Mouse (Mus musculus): ENCODE data around the gene Dach2. TPM values are rescaled to one million over a fixed set of nuclear protein-coding genes. Genes with fewer than 3 reads are reported as not detected.
"Not testable (repeated sequence)": the region's sequence is repeated elsewhere in the genome, so short reads cannot be mapped to it uniquely, and the experiment has no call there.

The Dach2 gene
- polyA plus RNA-seq (2016; fragmentation: Nextera tagmentation; extraction: Ambion mirVana) = 4.4 and 5.0 TPM in 2 replicates

DNA sequence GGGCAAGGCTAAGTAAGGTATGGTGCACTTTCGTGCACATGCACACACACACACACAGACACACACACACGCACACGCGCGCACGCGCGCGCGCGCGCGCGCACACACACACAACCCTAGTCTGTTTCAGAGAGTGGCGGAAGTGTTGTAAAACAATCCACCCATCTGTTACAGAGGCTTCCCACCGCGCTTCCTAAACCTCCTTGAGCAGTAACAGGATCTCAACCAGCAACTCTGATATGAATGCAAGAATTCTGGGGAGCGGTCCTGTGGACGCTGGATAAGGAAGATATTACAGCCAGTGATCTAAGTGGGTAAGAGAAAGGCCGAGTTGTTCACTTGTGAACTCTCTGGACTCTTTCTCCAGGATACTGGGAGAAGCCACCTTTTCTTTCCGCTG, at the start of gene Dach2:
Gene Dach2 (plus strand): TSS at position 107 of the 400 bp plus-strand sequence.
- H3K27ac ChIP-seq = peak within 1 kb of the TSS; percentile 41; the same call in 1 of the 2 replicates
- H3K4me1 ChIP-seq = no peaks in the 10 kb centered on the region
- peak; percentile 18; the same call in 1 of the 2 replicates for ATAC-seq (ENCODE audit: insufficient number of reproducible peaks, insufficient read depth, low FRiP score, low TSS enrichment)
- H3K4me3 ChIP-seq = peak within 1 kb of the TSS; percentile 49
- H3K27me3 ChIP-seq = no peaks in the 10 kb centered on the region
- 19% methylated on average over 21 of the region's 21 CpGs for WGBS
- no peaks in the 10 kb centered on the region for H3K36me3 ChIP-seq
- H3K9ac ChIP-seq = peak within 1 kb of the TSS; percentile 33; the same call in 1 of the 2 replicates
- no peaks in the 10 kb centered on the region for H3K9me3 ChIP-seq
- peak within 1 kb of the TSS; percentile 56 for H3K4me2 ChIP-seq (replicated peaks)

DNA sequence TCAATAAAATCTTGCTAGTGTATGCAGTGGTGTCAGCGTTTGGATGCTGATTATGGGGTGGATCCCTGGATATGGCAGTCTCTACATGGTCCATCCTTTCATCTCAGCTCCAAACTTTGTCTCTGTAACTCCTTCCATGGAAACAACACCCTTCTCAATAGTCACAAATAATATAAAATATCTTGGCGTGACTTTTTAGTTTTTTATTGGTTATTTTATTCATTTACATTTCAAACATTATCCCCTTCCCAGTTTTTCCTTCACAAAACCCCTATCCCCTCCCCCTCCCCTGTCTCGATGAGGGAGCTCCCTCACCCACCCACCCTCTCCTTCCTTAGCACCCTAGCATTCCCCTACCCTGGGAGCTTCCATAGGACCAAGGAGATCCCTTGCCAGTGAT, 44.9 kb upstream of the Dach2 start:
- not testable (repeated sequence) for H3K9ac ChIP-seq; ATAC-seq (ENCODE audit: insufficient number of reproducible peaks, insufficient read depth, low FRiP score, low TSS enrichment); H3K4me1 ChIP-seq; H3K4me3 ChIP-seq; H3K27me3 ChIP-seq; H3K4me2 ChIP-seq (replicated peaks); H3K9me3 ChIP-seq; H3K36me3 ChIP-seq; H3K27ac ChIP-seq
- WGBS = 69% methylated on average over 2 of the region's 3 CpGs

DNA sequence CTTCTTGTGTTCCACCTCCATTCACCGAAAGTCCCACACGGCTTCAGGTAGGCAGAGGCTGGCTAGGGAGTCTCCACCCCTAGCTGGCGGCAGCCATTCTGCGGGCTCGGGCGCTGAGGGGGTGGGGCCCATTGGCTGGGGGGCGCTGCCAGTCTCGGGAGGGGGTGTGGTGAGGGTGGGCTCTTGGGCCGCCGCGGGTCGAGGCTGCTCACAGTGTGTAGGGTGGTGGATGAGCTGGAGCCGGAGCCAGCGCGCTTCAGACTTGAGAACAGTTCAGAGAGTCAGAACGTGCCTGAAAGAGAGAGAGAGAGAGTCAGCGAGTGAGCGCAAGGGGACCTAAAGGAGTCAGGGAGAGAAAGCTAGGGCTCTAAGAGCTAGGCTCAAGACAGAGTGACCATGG, 721 bp downstream of the Dach2 start:
- Histone ChIP-seq H3K36me3 (no peaks in the 10 kb centered on the region), H3K27me3 (no peaks in the 10 kb centered on the region), H3K4me2 (replicated peaks) (peak overlapping the region; percentile 56), H3K9ac (peak overlapping the region; percentile 33; the same call in 1 of the 2 replicates), H3K27ac (no peak overlapping the region; the same call in 1 of the 2 replicates), H3K4me3 (peak overlapping the region; percentile 49), H3K4me1 (no peaks in the 10 kb centered on the region), H3K9me3 (no peaks in the 10 kb centered on the region)
- ATAC-seq (ENCODE audit: insufficient number of reproducible peaks, insufficient read depth, low FRiP score, low TSS enrichment) = peak; percentile 99
- WGBS = 20% methylated on average over 18 of the region's 18 CpGs

DNA sequence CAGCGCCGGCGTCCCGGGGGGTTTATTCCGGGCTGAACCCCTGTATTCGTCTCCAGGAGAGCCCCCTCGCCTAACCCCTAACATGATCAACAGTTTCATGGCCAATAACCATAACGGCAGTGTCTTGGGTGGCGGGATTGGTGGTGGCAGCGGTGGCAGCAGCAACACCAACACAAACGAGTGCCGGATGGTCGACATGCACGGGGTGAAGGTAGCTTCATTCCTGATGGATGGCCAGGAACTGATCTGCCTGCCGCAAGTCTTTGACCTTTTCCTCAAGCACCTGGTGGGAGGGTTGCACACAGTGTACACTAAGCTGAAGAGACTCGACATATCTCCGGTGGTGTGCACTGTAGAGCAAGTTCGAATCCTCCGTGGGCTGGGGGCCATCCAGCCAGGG, 1.2 kb downstream of the Dach2 start:
- peak overlapping the region; percentile 33; the same call in 1 of the 2 replicates for H3K9ac ChIP-seq

DNA sequence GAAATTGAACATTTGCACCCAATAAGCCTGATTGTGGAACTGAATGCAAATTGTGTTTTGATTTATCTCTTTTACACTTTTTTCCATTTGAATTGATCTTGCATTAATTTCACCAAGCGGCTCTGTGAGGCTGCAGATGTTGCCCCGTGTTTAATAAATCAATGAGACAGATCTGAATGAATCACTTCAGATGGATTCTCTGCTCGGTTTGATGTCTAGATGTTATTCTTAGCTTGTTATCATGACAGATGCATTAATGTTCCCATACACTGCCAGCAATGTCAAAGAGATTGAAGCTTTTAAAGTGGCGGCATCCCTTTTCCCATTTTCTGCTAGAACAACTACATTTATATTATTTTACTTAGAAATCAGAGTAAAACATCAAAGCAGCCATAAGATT, 7.0 kb downstream of the Dach2 start:
- no peak overlapping the region for H3K4me3 ChIP-seq
- no peaks in the 10 kb centered on the region for H3K36me3 ChIP-seq
- no peak overlapping the region for H3K9ac ChIP-seq
- no peaks in the 10 kb centered on the region for H3K9me3 ChIP-seq
- 66% methylated on average over 4 of the region's 4 CpGs for WGBS
- no peak overlapping the region for H3K4me2 ChIP-seq (replicated peaks)
- H3K4me1 ChIP-seq = no peaks in the 10 kb centered on the region
- H3K27ac ChIP-seq = no peak overlapping the region
- H3K27me3 ChIP-seq = no peaks in the 10 kb centered on the region
- no peak for ATAC-seq (ENCODE audit: insufficient number of reproducible peaks, insufficient read depth, low FRiP score, low TSS enrichment)

More for the DNA sequence above, 1.2 kb downstream of the Dach2 start:
- Histone ChIP-seq H3K27ac (no peak overlapping the region), H3K9me3 (no peaks in the 10 kb centered on the region), H3K4me2 (replicated peaks) (peak overlapping the region; percentile 56), H3K36me3 (no peaks in the 10 kb centered on the region), H3K27me3 (no peaks in the 10 kb centered on the region), H3K4me1 (no peaks in the 10 kb centered on the region), H3K4me3 (peak overlapping the region; percentile 49)
- no peak for ATAC-seq (ENCODE audit: insufficient number of reproducible peaks, insufficient read depth, low FRiP score, low TSS enrichment)
- 21% methylated on average over 18 of the region's 19 CpGs for WGBS

DNA sequence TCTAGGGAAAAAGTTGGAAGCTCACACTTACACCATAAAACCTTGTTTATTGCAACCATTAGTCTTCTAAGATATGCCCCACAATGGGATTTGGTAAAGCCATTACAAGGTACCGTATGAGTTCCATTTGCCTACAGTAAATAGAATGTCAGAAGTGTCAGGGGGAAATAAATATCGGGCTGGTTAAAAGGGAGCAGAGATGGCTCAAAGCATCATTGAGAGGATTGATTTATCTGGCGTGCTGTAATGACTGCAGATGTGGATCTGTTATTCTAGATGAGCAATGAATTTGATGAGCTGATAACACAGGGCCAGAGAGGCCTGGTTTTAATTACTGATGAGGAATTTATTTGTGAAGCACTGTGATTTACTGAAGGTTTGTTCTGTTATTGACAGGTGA, 40.8 kb downstream of the Dach2 start:
- Histone ChIP-seq H3K9me3 (no peaks in the 10 kb centered on the region), H3K4me2 (replicated peaks) (no peak overlapping the region), H3K4me1 (no peaks in the 10 kb centered on the region), H3K4me3 (no peak overlapping the region), H3K27me3 (no peaks in the 10 kb centered on the region), H3K27ac (no peak overlapping the region), H3K36me3 (no peaks in the 10 kb centered on the region), H3K9ac (no peak overlapping the region)
- ATAC-seq (ENCODE audit: insufficient number of reproducible peaks, insufficient read depth, low FRiP score, low TSS enrichment) = no peak
- WGBS = 67% methylated on average over 3 of the region's 3 CpGs

DNA sequence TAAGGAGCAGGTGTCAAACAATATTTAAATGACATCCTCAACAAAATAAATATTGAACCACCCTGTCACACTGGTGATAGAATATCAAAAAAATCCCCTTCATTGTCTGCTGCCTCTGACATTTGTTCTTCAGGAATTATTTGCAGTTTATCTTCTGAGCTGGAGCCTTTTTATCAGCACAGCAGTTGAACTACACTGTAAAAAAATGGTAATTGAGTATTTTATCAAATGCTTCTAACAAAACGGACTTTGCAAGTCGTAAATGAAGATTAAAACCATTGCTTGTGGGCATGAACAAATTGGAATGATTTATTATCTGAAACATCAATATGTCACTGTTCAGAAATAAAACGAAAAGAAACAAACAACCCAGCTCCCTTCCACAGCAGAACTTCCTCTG, 97.1 kb downstream of the Dach2 start:
- Histone ChIP-seq H3K9ac (no peak overlapping the region), H3K4me1 (no peaks in the 10 kb centered on the region), H3K27ac (no peak overlapping the region), H3K4me3 (no peak overlapping the region), H3K9me3 (no peaks in the 10 kb centered on the region), H3K4me2 (replicated peaks) (no peak overlapping the region), H3K27me3 (no peaks in the 10 kb centered on the region), H3K36me3 (no peaks in the 10 kb centered on the region)
- 66% methylated on average over 3 of the region's 3 CpGs for WGBS
- no peak for ATAC-seq (ENCODE audit: insufficient number of reproducible peaks, insufficient read depth, low FRiP score, low TSS enrichment)

DNA sequence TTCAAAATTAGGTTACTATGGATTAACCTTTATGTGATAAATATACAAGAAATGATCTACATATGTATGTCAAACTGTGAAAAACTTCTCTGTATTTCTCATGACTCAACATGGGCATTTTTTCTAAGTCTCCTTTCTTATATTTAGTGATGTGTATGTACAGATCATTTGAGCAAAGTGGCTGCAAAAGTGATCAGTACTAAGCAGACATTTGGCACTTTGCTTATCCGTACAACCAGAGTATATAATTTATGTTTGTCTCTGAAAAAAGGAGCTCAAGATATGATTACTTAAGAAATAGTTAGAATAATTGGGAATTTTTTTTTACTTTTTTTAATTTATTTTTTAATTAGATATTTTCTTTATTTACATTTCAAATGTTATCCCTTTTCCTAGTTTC, 111.4 kb downstream of the Dach2 start:
- H3K27me3 ChIP-seq = no peaks in the 10 kb centered on the region
- H3K4me1 ChIP-seq = no peaks in the 10 kb centered on the region
- no peaks in the 10 kb centered on the region for H3K9me3 ChIP-seq
- H3K9ac ChIP-seq = no peak overlapping the region
- H3K4me2 ChIP-seq (replicated peaks) = no peak overlapping the region
- no peak overlapping the region for H3K4me3 ChIP-seq
- no peaks in the 10 kb centered on the region for H3K36me3 ChIP-seq
- ATAC-seq (ENCODE audit: insufficient number of reproducible peaks, insufficient read depth, low FRiP score, low TSS enrichment) = no peak
- no peak overlapping the region for H3K27ac ChIP-seq
- whole genome bisulfite sequencing = 90% methylated on average over 1 of the region's 1 CpGs

DNA sequence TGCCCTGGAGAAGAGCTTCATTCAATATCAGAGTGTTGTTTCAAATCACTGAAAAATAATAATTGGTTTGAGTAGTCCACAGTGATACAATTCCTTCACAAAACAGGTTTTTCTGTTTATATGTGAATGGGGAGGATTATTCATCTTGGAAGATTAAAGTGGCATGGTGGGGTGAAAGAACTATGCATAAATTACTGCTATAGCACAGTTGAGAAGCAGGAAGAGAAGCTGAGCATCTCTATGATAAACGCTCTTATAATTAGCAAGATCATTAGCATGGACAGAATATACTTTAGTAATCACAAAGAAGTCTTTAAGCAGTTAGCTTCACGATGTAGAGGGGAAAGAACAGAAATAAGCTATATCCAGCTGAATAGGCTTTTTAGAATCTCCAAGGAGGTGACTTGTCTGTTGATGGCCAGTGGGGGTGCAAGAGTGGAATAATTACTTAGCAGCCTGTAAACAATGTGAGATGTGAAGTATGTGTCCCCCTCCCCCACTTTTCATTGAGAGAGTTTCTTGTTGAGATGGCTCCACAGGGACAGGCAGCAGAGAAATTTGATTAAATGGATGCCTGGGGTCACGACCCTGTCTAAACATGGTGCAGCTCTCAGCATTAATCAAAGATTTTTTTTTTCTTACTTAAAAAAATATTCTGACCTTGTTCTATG, 124.3 kb downstream of the Dach2 start:
- Histone ChIP-seq H3K36me3 (no peaks in the 10 kb centered on the region), H3K4me1 (no peaks in the 10 kb centered on the region), H3K27me3 (no peaks in the 10 kb centered on the region), H3K4me2 (replicated peaks) (no peak overlapping the region), H3K27ac (no peak overlapping the region), H3K9ac (no peak overlapping the region), H3K9me3 (no peaks in the 10 kb centered on the region), H3K4me3 (no peak overlapping the region)
- ATAC-seq (ENCODE audit: insufficient number of reproducible peaks, insufficient read depth, low FRiP score, low TSS enrichment) = no peak
- WGBS = 28% methylated on average over 3 of the region's 3 CpGs

DNA sequence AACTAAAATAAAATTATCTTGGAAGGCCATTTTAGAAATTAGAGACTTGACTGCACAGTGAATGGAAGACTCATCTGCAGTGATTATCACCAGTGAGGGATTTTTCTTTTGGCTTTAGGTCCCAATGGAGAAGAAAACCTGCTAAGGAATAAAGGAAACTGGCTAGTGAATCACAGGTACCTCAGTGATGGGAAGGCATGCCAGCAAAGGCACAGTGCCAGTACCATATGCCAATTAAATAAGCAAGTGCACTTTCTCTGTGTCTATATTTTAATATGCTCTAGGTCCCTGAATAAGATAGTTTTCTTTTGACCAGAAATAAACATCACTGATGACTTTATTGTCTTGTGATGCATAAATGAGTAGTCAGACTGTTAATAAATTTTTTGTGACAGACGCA, 184.8 kb downstream of the Dach2 start:
- no peak overlapping the region for H3K4me2 ChIP-seq (replicated peaks)
- H3K9ac ChIP-seq = no peak overlapping the region
- no peak overlapping the region for H3K4me3 ChIP-seq
- H3K27me3 ChIP-seq = no peaks in the 10 kb centered on the region
- no peaks in the 10 kb centered on the region for H3K4me1 ChIP-seq
- H3K9me3 ChIP-seq = no peaks in the 10 kb centered on the region
- no peak for ATAC-seq (ENCODE audit: insufficient number of reproducible peaks, insufficient read depth, low FRiP score, low TSS enrichment)
- WGBS = 81% methylated on average over 1 of the region's 1 CpGs
- H3K27ac ChIP-seq = no peak overlapping the region
- no peaks in the 10 kb centered on the region for H3K36me3 ChIP-seq

DNA sequence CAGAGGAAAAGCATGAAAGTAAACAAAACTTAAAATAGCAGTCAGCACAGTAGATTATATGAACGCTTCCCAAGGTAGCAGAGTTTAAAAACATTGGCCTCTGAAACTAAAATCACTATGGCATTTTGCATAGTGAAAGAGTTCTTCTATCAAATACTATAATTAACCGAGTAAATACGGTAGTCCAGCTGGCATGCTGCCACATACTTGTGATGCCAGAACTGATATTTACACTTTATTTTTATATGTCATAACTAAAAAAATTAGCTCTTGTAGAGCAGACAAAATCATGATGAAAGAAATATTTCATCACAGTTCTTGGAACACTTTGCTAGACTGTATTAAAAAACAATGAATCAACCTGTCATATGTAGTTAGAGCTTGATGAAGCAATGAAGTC, 247.8 kb downstream of the Dach2 start:
- Histone ChIP-seq H3K4me3 (no peak overlapping the region), H3K36me3 (no peaks in the 10 kb centered on the region), H3K4me1 (no peaks in the 10 kb centered on the region), H3K9ac (no peak overlapping the region), H3K4me2 (replicated peaks) (no peak overlapping the region), H3K9me3 (no peaks in the 10 kb centered on the region), H3K27me3 (no peaks in the 10 kb centered on the region), H3K27ac (no peak overlapping the region)
- 71% methylated on average over 3 of the region's 3 CpGs for WGBS
- ATAC-seq (ENCODE audit: insufficient number of reproducible peaks, insufficient read depth, low FRiP score, low TSS enrichment) = no peak

DNA sequence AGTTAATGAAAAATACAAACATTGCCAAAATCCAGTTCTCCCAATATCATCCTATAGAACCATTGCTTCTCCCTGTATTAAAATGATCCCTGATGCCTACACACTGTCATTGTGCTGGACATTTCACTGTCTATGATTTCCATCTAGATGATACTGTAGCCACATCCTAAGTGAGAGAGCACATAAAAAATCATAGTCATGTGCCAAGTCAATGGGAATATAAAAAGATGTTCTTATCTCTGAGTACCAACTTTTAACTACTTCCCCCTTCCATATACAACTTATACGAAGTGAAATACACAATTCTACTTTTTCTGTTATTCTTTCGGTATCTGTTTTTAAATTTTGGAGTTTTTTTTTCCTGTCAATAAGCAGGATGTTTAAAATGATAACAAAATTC, 266.6 kb downstream of the Dach2 start:
- 71% methylated on average over 2 of the region's 2 CpGs for WGBS
- no peak overlapping the region for H3K9ac ChIP-seq
- H3K36me3 ChIP-seq = no peaks in the 10 kb centered on the region
- H3K27ac ChIP-seq = no peak overlapping the region
- no peak overlapping the region for H3K4me2 ChIP-seq (replicated peaks)
- no peaks in the 10 kb centered on the region for H3K9me3 ChIP-seq
- H3K4me1 ChIP-seq = no peaks in the 10 kb centered on the region
- H3K4me3 ChIP-seq = no peak overlapping the region
- no peaks in the 10 kb centered on the region for H3K27me3 ChIP-seq
- no peak for ATAC-seq (ENCODE audit: insufficient number of reproducible peaks, insufficient read depth, low FRiP score, low TSS enrichment)
